In genomic region chr7:73594492-73595139, GRCm38 (mm10) we compare ENCODE assay signal across 8 mouse cellular contexts. TPM values are rescaled to one million over a fixed set of nuclear protein-coding genes. Genes with fewer than 3 reads are reported as not detected.
DNase-seq lines count a peak whose midpoint lies in the region; ATAC-seq and TF ChIP-seq lines count a peak whose summit lies in the region.

No protein-coding gene starts in this region.

- under 1% methylated on average over 14 of the region's 14 CpGs for WGBS in heart, embryonic 12.5 days
- under 1% methylated on average over 14 of the region's 14 CpGs for WGBS in limb, embryonic 10.5 days
- 3% methylated on average over 14 of the region's 14 CpGs for WGBS in midbrain, postnatal 0 days

- H3K4me3 ChIP-seq in heart, embryonic 12.5 days = peak overlapping the region; percentile 30
- peak overlapping the region; percentile 39 for H3K4me3 ChIP-seq in limb, embryonic 10.5 days
- peak overlapping the region; percentile 34 for H3K4me3 ChIP-seq in midbrain, postnatal 0 days (ENCODE audit: low read depth, low read length)

- TF ChIP-seq CTCF in midbrain, postnatal 0 days (IDR thresholded peaks at IDR 0.05) = no peak

- no peaks in the 10 kb centered on the region for H3K36me3 ChIP-seq in heart, embryonic 12.5 days
- no peaks in the 10 kb centered on the region for H3K36me3 ChIP-seq in limb, embryonic 10.5 days
- no peaks in the 10 kb centered on the region for H3K36me3 ChIP-seq in midbrain, postnatal 0 days (ENCODE audit: insufficient read depth, low read length)

- ATAC-seq in heart, embryonic 12.5 days (ENCODE audit: insufficient number of reproducible peaks, low FRiP score) = peak; percentile 20; the same call in 1 of the 2 replicates
- ATAC-seq in midbrain, postnatal 0 days (ENCODE audit: low FRiP score) = no peak

- H3K27ac ChIP-seq in heart, embryonic 12.5 days (ENCODE audit: poor library complexity, severe bottlenecking) = peak overlapping the region; percentile 96
- peak overlapping the region; percentile 91 for H3K27ac ChIP-seq in limb, embryonic 10.5 days
- peak overlapping the region; percentile 83 for H3K27ac ChIP-seq in midbrain, postnatal 0 days (ENCODE audit: low read depth, low read length)

- intact Hi-C loops in left cerebral cortex, postnatal 4 days (cut with DNase I) = no loop called here
- intact Hi-C loops in left cerebral cortex, postnatal 10 days (cut with DNase I) = no loop called here

- H3K4me1 ChIP-seq in heart, embryonic 12.5 days (replicated peaks) = peaks cover 37% of the 10 kb centered on the region
- H3K4me1 ChIP-seq in limb, embryonic 10.5 days = peaks cover 47% of the 10 kb centered on the region
- H3K4me1 ChIP-seq in midbrain, postnatal 0 days (ENCODE audit: insufficient read depth, low read length) = peaks cover 13% of the 10 kb centered on the region

- peak overlapping the region; percentile 52 for H3K9ac ChIP-seq in heart, embryonic 12.5 days
- H3K9ac ChIP-seq in midbrain, postnatal 0 days (replicated peaks; ENCODE audit: low read length, poor library complexity, severe bottlenecking) = peak overlapping the region; percentile 29

- H3K27me3 ChIP-seq in heart, embryonic 12.5 days (replicated peaks) = no peaks in the 10 kb centered on the region
- no peaks in the 10 kb centered on the region for H3K27me3 ChIP-seq in limb, embryonic 10.5 days (ENCODE audit: low read depth, poor library complexity, severe bottlenecking)
- H3K27me3 ChIP-seq in midbrain, postnatal 0 days (ENCODE audit: insufficient read depth, low read length) = no peaks in the 10 kb centered on the region

- H3K4me2 ChIP-seq in heart, embryonic 12.5 days = peak overlapping the region; percentile 66
- peak overlapping the region; percentile 62 for H3K4me2 ChIP-seq in midbrain, postnatal 0 days (ENCODE audit: low read depth, low read length, poor library complexity, severe bottlenecking)

- H3K9me3 ChIP-seq in heart, embryonic 12.5 days (replicated peaks) = 0 out of 2 replicates have a peak, but pooled peaks cover under 1% of the 10 kb centered on the region
- H3K9me3 ChIP-seq in limb, embryonic 10.5 days (replicated peaks) = no peaks in the 10 kb centered on the region
- H3K9me3 ChIP-seq in midbrain, postnatal 0 days (ENCODE audit: low read length) = no peaks in the 10 kb centered on the region

- DNase-seq in left cerebral cortex, postnatal 4 days = peak; percentile 56
- DNase-seq in left cerebral cortex, postnatal 10 days (ENCODE audit: extremely low spot score in 1 of 2, low spot score in 2 of 2) = no peak
- peak; percentile 45 to 59 for DNase-seq in cerebellum, postnatal 25 days
- peak; percentile 64 for DNase-seq in limb, embryonic 10.5 days (ENCODE audit: low spot score)
- peak; percentile 79 for DNase-seq in midbrain, postnatal 0 days (ENCODE audit: low spot score)
- DNase-seq in Muller cell, postnatal 12 days (ENCODE audit: inconsistent ontology term) = no peak
- no peak for DNase-seq in left cerebral cortex, adult 8-10 months (ENCODE audit: low spot score in 2 of 2)

RNA-seq across cellular contexts. Expression of gene Chd2, which starts 53.0 kb away (rescaled TPM):
- 10 to 100 TPM; 52.5 to 57.9 TPM for total RNA-seq in left cerebral cortex, postnatal 4 days (2021)
- total RNA-seq in left cerebral cortex, postnatal 10 days (2021) = 10 to 100 TPM; 42.9 to 52.4 TPM
- 48.5 and 50.4 TPM in 2 replicates for polyA plus RNA-seq in heart, embryonic 12.5 days (2016; fragmentation: Nextera tagmentation; extraction: Ambion mirVana)
- 33.7 and 53.2 TPM in 2 replicates for polyA plus RNA-seq in limb, embryonic 10.5 days (2016; fragmentation: Nextera tagmentation; extraction: Ambion mirVana)
- total RNA-seq in midbrain, postnatal 0 days (2014; rRNA removed) = 34.0 and 34.4 TPM in 2 replicates
- 33.2 and 43.8 TPM in 2 replicates for polyA plus RNA-seq in midbrain, postnatal 0 days (2015; fragmentation: Nextera tagmentation; extraction: Ambion mirVana)
- total RNA-seq in left cerebral cortex, adult 8-10 months (2022) = 10 to 100 TPM; 45.2 to 57.4 (median 48.6) TPM

Comparison
In these comparisons a context has a peak if more than half of its experiments do, and no peak if none do; other contexts are left out.
1. DNase-seq: peak in left cerebral cortex, postnatal 4 days (single experiment), cerebellum, postnatal 25 days (2 of 2), limb, embryonic 10.5 days (single experiment) and midbrain, postnatal 0 days (single experiment); none in left cerebral cortex, postnatal 10 days (0 of 2), Muller cell, postnatal 12 days (single experiment) and left cerebral cortex, adult 8-10 months (0 of 2).
2. Peak in every context shown above with its lines, with median percentiles within 50 percentile points of each other: H3K27ac ChIP-seq and H3K4me3 ChIP-seq.